Mouse (Mus musculus): Measurements from ENCODE around the gene Matk. TPM values are rescaled to one million over a fixed set of nuclear protein-coding genes. Genes with fewer than 3 reads are reported as not detected.
A peak's percentile ranks its signal among the peaks of the same experiment; 100 is the strongest.

The Matk gene
- polyA plus RNA-seq, 2 experiments = 1.1 to 1.6 TPM

GRCm38 (mm10) chr10:81229735-81230437 is 22.8 kb upstream of the Matk start:
- DNase-seq (ENCODE audit: low read depth in 3 of 3, low spot score in 3 of 3) = no peak
- ATAC-seq (ENCODE audit: insufficient read depth) = no peak
- H3K27ac ChIP-seq = no peak overlapping the region
- TF ChIP-seq EP300 (IDR thresholded peaks at IDR 0.05; ENCODE audit: low read depth) = no peak
- no peak overlapping the region for H3K9ac ChIP-seq (replicated peaks)
- H3K4me2 ChIP-seq (ENCODE audit: low read depth) = no peak overlapping the region
- H3K9me3 ChIP-seq (ENCODE audit: control insufficient read depth, low read length) = no peaks in the 10 kb centered on the region
- H3K27me3 ChIP-seq (ENCODE audit: control insufficient read depth, insufficient read depth, low read length) = peaks cover 36% of the 10 kb centered on the region
- H3K36me3 ChIP-seq (replicated peaks; ENCODE audit: control insufficient read depth, insufficient read depth, low read depth) = no peaks in the 10 kb centered on the region
- peaks cover 2 to 3% of the 10 kb centered on the region in 2 experiments; a peak in 2 of 4 replicates for H3K4me1 ChIP-seq (replicated peaks; ENCODE audit: control insufficient read depth in 2 of 2, insufficient read depth in 2 of 2, low read length in 1 of 2)
- 12% methylated on average over 20 of the region's 20 CpGs for WGBS (ENCODE audit: insufficient replicate concordance)
- no peak overlapping the region for H3K4me3 ChIP-seq (ENCODE audit: insufficient read depth in 1 of 2, low read depth in 2 of 2, low read length in 2 of 2)

- Histone ChIP-seq H3K36me3 (replicated peaks; ENCODE audit: control insufficient read depth, insufficient read depth, low read depth) (no peaks in the 10 kb centered on the region), H3K4me1 (replicated peaks; ENCODE audit: control insufficient read depth in 2 of 2, insufficient read depth in 2 of 2, low read length in 1 of 2) (peaks cover 2 to 3% of the 10 kb centered on the region in 2 experiments; a peak in 2 of 4 replicates), H3K27ac (no peak within 1 kb of the TSS), H3K4me2 (ENCODE audit: low read depth) (no peak within 1 kb of the TSS), H3K9me3 (ENCODE audit: control insufficient read depth, low read length) (no peaks in the 10 kb centered on the region), H3K27me3 (ENCODE audit: control insufficient read depth, insufficient read depth, low read length) (peaks cover 36% of the 10 kb centered on the region), H3K4me3 (ENCODE audit: insufficient read depth in 1 of 2, low read depth in 2 of 2, low read length in 2 of 2) (no peak within 1 kb of the TSS), H3K9ac (replicated peaks) (no peak within 1 kb of the TSS)
- TF ChIP-seq CTCF (IDR thresholded peaks at IDR 0.05; ENCODE audit: low read depth) = peak; percentile 58
- TF ChIP-seq EP300 (IDR thresholded peaks at IDR 0.05; ENCODE audit: low read depth) = no peak
- WGBS (ENCODE audit: insufficient replicate concordance) = 13% methylated on average over 27 of the region's 27 CpGs
- DNase-seq (ENCODE audit: low read depth in 3 of 3, low spot score in 3 of 3) (no peak), ATAC-seq (ENCODE audit: insufficient read depth) (no peak)
Observed at GRCm38 (mm10) chr10:81230438-81231332, 22.1 kb upstream of the Matk start, which contains the start of gene Atcay. Atcay (minus strand) TSS chr10:81230833.

GRCm38 (mm10) chr10:81231436-81231835 is 21.3 kb upstream of the Matk start:
- no peak overlapping the region for H3K4me3 ChIP-seq (ENCODE audit: insufficient read depth in 1 of 2, low read depth in 2 of 2, low read length in 2 of 2)
- TF ChIP-seq CTCF (IDR thresholded peaks at IDR 0.05; ENCODE audit: low read depth) (no peak), EP300 (IDR thresholded peaks at IDR 0.05; ENCODE audit: low read depth) (no peak)
- no peaks in the 10 kb centered on the region for H3K36me3 ChIP-seq (replicated peaks; ENCODE audit: control insufficient read depth, insufficient read depth, low read depth)
- DNase-seq (ENCODE audit: low read depth in 3 of 3, low spot score in 3 of 3) (no peak), ATAC-seq (ENCODE audit: insufficient read depth) (no peak)
- peaks cover 2 to 3% of the 10 kb centered on the region in 2 experiments; a peak in 2 of 4 replicates for H3K4me1 ChIP-seq (replicated peaks; ENCODE audit: control insufficient read depth in 2 of 2, insufficient read depth in 2 of 2, low read length in 1 of 2)
- H3K27me3 ChIP-seq (ENCODE audit: control insufficient read depth, insufficient read depth, low read length) = peaks cover 36% of the 10 kb centered on the region
- no peak overlapping the region for H3K27ac ChIP-seq
- no peaks in the 10 kb centered on the region for H3K9me3 ChIP-seq (ENCODE audit: control insufficient read depth, low read length)
- 46% methylated on average over 7 of the region's 7 CpGs for WGBS (ENCODE audit: insufficient replicate concordance)
- H3K9ac ChIP-seq (replicated peaks) = no peak overlapping the region
- no peak overlapping the region for H3K4me2 ChIP-seq (ENCODE audit: low read depth)

GRCm38 (mm10) chr10:81232580-81233225 is 20.0 kb upstream of the Matk start, which contains the start of gene Zfr2:
Zfr2 (plus strand) TSS chr10:81233155.
- peak; percentile 60 to 76 (median 69) for DNase-seq (ENCODE audit: low read depth in 3 of 3, low spot score in 3 of 3)
- no peaks in the 10 kb centered on the region for H3K9me3 ChIP-seq (ENCODE audit: control insufficient read depth, low read length)
- H3K4me3 ChIP-seq (ENCODE audit: insufficient read depth in 1 of 2, low read depth in 2 of 2, low read length in 2 of 2) = peak within 1 kb of the TSS; percentile 55 to 66
- WGBS (ENCODE audit: insufficient replicate concordance) = 7% methylated on average over 29 of the region's 29 CpGs
- peaks cover 2 to 3% of the 10 kb centered on the region in 2 experiments; a peak in 2 of 4 replicates for H3K4me1 ChIP-seq (replicated peaks; ENCODE audit: control insufficient read depth in 2 of 2, insufficient read depth in 2 of 2, low read length in 1 of 2)
- peaks cover 36% of the 10 kb centered on the region for H3K27me3 ChIP-seq (ENCODE audit: control insufficient read depth, insufficient read depth, low read length)
- H3K4me2 ChIP-seq (ENCODE audit: low read depth) = peak within 1 kb of the TSS; percentile 56
- H3K9ac ChIP-seq (replicated peaks) = peak within 1 kb of the TSS; percentile 24
- H3K27ac ChIP-seq = no peak within 1 kb of the TSS
- no peak for TF ChIP-seq CTCF (IDR thresholded peaks at IDR 0.05; ENCODE audit: low read depth)
- no peak for TF ChIP-seq EP300 (IDR thresholded peaks at IDR 0.05; ENCODE audit: low read depth)
- no peaks in the 10 kb centered on the region for H3K36me3 ChIP-seq (replicated peaks; ENCODE audit: control insufficient read depth, insufficient read depth, low read depth)
- ATAC-seq (ENCODE audit: insufficient read depth) = peak; percentile 83
